23 mouse cellular contexts compared by ENCODE assay signal in genomic region chr16:46574221-46574620, GRCm38 (mm10).
DNase-seq lines count a peak whose midpoint lies in the region; ATAC-seq and TF ChIP-seq lines count a peak whose summit lies in the region.
"Had no signal": no experiment of that assay in that cellular context is flagged by ENCODE, and none has a peak within 500 bp of the region (broad histone marks: within the 10 kb centered on the region; RNA-seq: fewer than 3 reads in every experiment).

No protein-coding gene starts in this region.

- no peak overlapping the region for H3K4me2 ChIP-seq in forebrain, embryonic 14.5 days (ENCODE audit: low read length)
- H3K4me2 ChIP-seq in forebrain, embryonic 12.5 days, result no peak overlapping the region
- H3K4me2 ChIP-seq in hindbrain, postnatal 0 days (ENCODE audit: low read depth, low read length), result no peak overlapping the region
- no peak overlapping the region for H3K4me2 ChIP-seq in hindbrain, embryonic 16.5 days (ENCODE audit: low read length)
- H3K4me2 ChIP-seq in midbrain, embryonic 16.5 days (ENCODE audit: low read length), result no peak overlapping the region
- H3K4me2 ChIP-seq in midbrain, embryonic 13.5 days (replicated peaks), result no peak overlapping the region
- H3K4me2 ChIP-seq: embryonic facial prominence, embryonic 12.5 days; forebrain, embryonic 13.5 days; hindbrain, embryonic 12.5 days; intestine, embryonic 15.5 days had no signal

- WGBS in forebrain, embryonic 14.5 days, result 60% methylated on average over 6 of the region's 6 CpGs
- WGBS in forebrain, embryonic 12.5 days, result 64% methylated on average over 6 of the region's 6 CpGs
- WGBS in hindbrain, postnatal 0 days, result 44% methylated on average over 6 of the region's 6 CpGs
- WGBS in hindbrain, embryonic 16.5 days, result 50% methylated on average over 6 of the region's 6 CpGs
- 43% methylated on average over 6 of the region's 6 CpGs for WGBS in midbrain, embryonic 16.5 days
- WGBS in midbrain, embryonic 13.5 days, result 53% methylated on average over 6 of the region's 6 CpGs

- no peaks in the 10 kb centered on the region for H3K36me3 ChIP-seq in forebrain, embryonic 14.5 days (ENCODE audit: control insufficient read depth, insufficient read depth, low read length)
- no peaks in the 10 kb centered on the region for H3K36me3 ChIP-seq in forebrain, embryonic 12.5 days (replicated peaks)
- no peaks in the 10 kb centered on the region for H3K36me3 ChIP-seq in hindbrain, postnatal 0 days (ENCODE audit: insufficient read depth, low read length)
- no peaks in the 10 kb centered on the region for H3K36me3 ChIP-seq in hindbrain, embryonic 16.5 days (ENCODE audit: control insufficient read depth, insufficient read depth, low read length)
- no peaks in the 10 kb centered on the region for H3K36me3 ChIP-seq in midbrain, embryonic 16.5 days (ENCODE audit: control insufficient read depth, insufficient read depth, low read length)
- no peaks in the 10 kb centered on the region for H3K36me3 ChIP-seq in midbrain, embryonic 13.5 days
- H3K36me3 ChIP-seq: embryonic facial prominence, embryonic 12.5 days; G1E; hindbrain, embryonic 12.5 days; intestine, embryonic 15.5 days had no signal

- H3K9ac ChIP-seq in forebrain, embryonic 14.5 days (ENCODE audit: low read length), result no peak overlapping the region
- no peak overlapping the region for H3K9ac ChIP-seq in forebrain, embryonic 12.5 days
- no peak overlapping the region for H3K9ac ChIP-seq in hindbrain, postnatal 0 days (replicated peaks; ENCODE audit: low read length)
- H3K9ac ChIP-seq in hindbrain, embryonic 16.5 days (ENCODE audit: low read depth, low read length), result no peak overlapping the region
- H3K9ac ChIP-seq in midbrain, embryonic 16.5 days (ENCODE audit: low read depth, low read length), result no peak overlapping the region
- H3K9ac ChIP-seq in midbrain, embryonic 13.5 days (replicated peaks), result no peak overlapping the region
- H3K9ac ChIP-seq: embryonic facial prominence, embryonic 12.5 days; forebrain, embryonic 13.5 days; hindbrain, embryonic 12.5 days; intestine, embryonic 15.5 days had no signal

- DNase-seq in forebrain, embryonic 14.5 days (ENCODE audit: low spot score), result peak; percentile 52
- DNase-seq in hindbrain, postnatal 0 days (ENCODE audit: low spot score), result peak; percentile 23
- no peak for DNase-seq in layer of hippocampus, postnatal 14 days (ENCODE audit: low spot score in 2 of 2)
- DNase-seq: adrenal gland, adult 8-10 months; adrenal gland, postnatal 36 days; B cell, adult 2 months; cerebellum, adult 11-12 months; cerebellum, adult 9-10 months; cerebellum, postnatal 25 days; gastrocnemius, postnatal 36 days; heart, adult 11 months; heart, postnatal 10 days; heart, postnatal 4 days had no signal

- no peak overlapping the region for H3K4me3 ChIP-seq in forebrain, embryonic 14.5 days (ENCODE audit: low read depth, low read length)
- H3K4me3 ChIP-seq in forebrain, embryonic 12.5 days (replicated peaks), result no peak overlapping the region
- H3K4me3 ChIP-seq in hindbrain, postnatal 0 days (ENCODE audit: low read length), result no peak overlapping the region
- H3K4me3 ChIP-seq in hindbrain, embryonic 16.5 days (ENCODE audit: low read length), result no peak overlapping the region
- no peak overlapping the region for H3K4me3 ChIP-seq in midbrain, embryonic 16.5 days (ENCODE audit: low read depth, low read length)
- H3K4me3 ChIP-seq in midbrain, embryonic 13.5 days (replicated peaks), result no peak overlapping the region
- H3K4me3 ChIP-seq: embryonic facial prominence, embryonic 12.5 days; forebrain, embryonic 13.5 days; hindbrain, embryonic 12.5 days; intestine, embryonic 15.5 days had no signal

- no peak for TF ChIP-seq CTCF in hindbrain, postnatal 0 days (IDR thresholded peaks at IDR 0.05; ENCODE audit: low read depth)

- no peaks in the 10 kb centered on the region for H3K4me1 ChIP-seq in forebrain, embryonic 14.5 days (ENCODE audit: control insufficient read depth, insufficient read depth, low read length)
- H3K4me1 ChIP-seq in forebrain, embryonic 12.5 days, result no peaks in the 10 kb centered on the region
- H3K4me1 ChIP-seq in hindbrain, postnatal 0 days (ENCODE audit: insufficient read depth, low read length), result no peaks in the 10 kb centered on the region
- H3K4me1 ChIP-seq in hindbrain, embryonic 16.5 days (ENCODE audit: control insufficient read depth, insufficient read depth, low read depth, low read length), result no peaks in the 10 kb centered on the region
- H3K4me1 ChIP-seq in midbrain, embryonic 16.5 days (ENCODE audit: control insufficient read depth, insufficient read depth, low read length), result no peaks in the 10 kb centered on the region
- peaks cover 5% of the 10 kb centered on the region; the same call in 1 of the 2 replicates for H3K4me1 ChIP-seq in midbrain, embryonic 13.5 days (replicated peaks)
- H3K4me1 ChIP-seq: embryonic facial prominence, embryonic 12.5 days; forebrain, embryonic 13.5 days; intestine, embryonic 15.5 days had no signal

- no peaks in the 10 kb centered on the region for H3K9me3 ChIP-seq in forebrain, embryonic 14.5 days (replicated peaks; ENCODE audit: control insufficient read depth, low read length)
- H3K9me3 ChIP-seq in forebrain, embryonic 12.5 days, result no peaks in the 10 kb centered on the region
- no peaks in the 10 kb centered on the region for H3K9me3 ChIP-seq in hindbrain, postnatal 0 days (ENCODE audit: low read length)
- H3K9me3 ChIP-seq in hindbrain, embryonic 16.5 days (ENCODE audit: control insufficient read depth, low read length), result no peaks in the 10 kb centered on the region
- H3K9me3 ChIP-seq in midbrain, embryonic 16.5 days (replicated peaks; ENCODE audit: control insufficient read depth, low read length, poor library complexity, severe bottlenecking), result no peaks in the 10 kb centered on the region
- H3K9me3 ChIP-seq in midbrain, embryonic 13.5 days, result no peaks in the 10 kb centered on the region
- H3K9me3 ChIP-seq: embryonic facial prominence, embryonic 12.5 days; forebrain, embryonic 13.5 days; G1E; hindbrain, embryonic 12.5 days; intestine, embryonic 15.5 days had no signal

- H3K27me3 ChIP-seq in forebrain, embryonic 14.5 days (replicated peaks; ENCODE audit: control insufficient read depth, insufficient read depth, low read length), result no peaks in the 10 kb centered on the region
- H3K27me3 ChIP-seq in forebrain, embryonic 12.5 days, result no peaks in the 10 kb centered on the region
- H3K27me3 ChIP-seq in hindbrain, postnatal 0 days (ENCODE audit: insufficient read depth, low read length), result no peaks in the 10 kb centered on the region
- H3K27me3 ChIP-seq in hindbrain, embryonic 16.5 days (replicated peaks; ENCODE audit: control insufficient read depth, insufficient read depth, low read length), result no peaks in the 10 kb centered on the region
- H3K27me3 ChIP-seq in midbrain, embryonic 16.5 days (ENCODE audit: control insufficient read depth, insufficient read depth, low read depth, low read length), result no peaks in the 10 kb centered on the region
- H3K27me3 ChIP-seq in midbrain, embryonic 13.5 days, result no peaks in the 10 kb centered on the region
- H3K27me3 ChIP-seq: embryonic facial prominence, embryonic 12.5 days; forebrain, embryonic 13.5 days; hindbrain, embryonic 12.5 days; intestine, embryonic 15.5 days had no signal

- no peak overlapping the region for H3K27ac ChIP-seq in forebrain, embryonic 14.5 days (ENCODE audit: low read depth, low read length)
- H3K27ac ChIP-seq in forebrain, embryonic 12.5 days, result no peak overlapping the region
- no peak overlapping the region for H3K27ac ChIP-seq in hindbrain, postnatal 0 days
- H3K27ac ChIP-seq in hindbrain, embryonic 16.5 days (ENCODE audit: low read depth, low read length), result no peak overlapping the region
- H3K27ac ChIP-seq in midbrain, embryonic 16.5 days (ENCODE audit: low read length), result no peak overlapping the region
- H3K27ac ChIP-seq in midbrain, embryonic 13.5 days, result no peak overlapping the region
- H3K27ac ChIP-seq: embryonic facial prominence, embryonic 12.5 days; forebrain, embryonic 13.5 days; hindbrain, embryonic 12.5 days; intestine, embryonic 15.5 days had no signal

- ATAC-seq in forebrain, embryonic 14.5 days, result 0 out of 2 replicates have a peak, but pooled peaks have one; percentile 46
- no peak for ATAC-seq in forebrain, embryonic 12.5 days (ENCODE audit: low FRiP score)
- no peak for ATAC-seq in hindbrain, postnatal 0 days
- no peak for ATAC-seq in hindbrain, embryonic 16.5 days
- peak; percentile 70 for ATAC-seq in midbrain, embryonic 16.5 days
- ATAC-seq in midbrain, embryonic 13.5 days, result no peak
- ATAC-seq: CD4-positive, CD25-positive, alpha-beta regulatory T cell, adult 4 months; forebrain, embryonic 13.5 days; intestine, embryonic 15.5 days had no signal

Comparison
In these comparisons a context has a peak if more than half of its experiments do, and no peak if none do; other contexts are left out.
1. ATAC-seq: peak in forebrain, embryonic 14.5 days (single experiment) and midbrain, embryonic 16.5 days (single experiment); none in forebrain, embryonic 12.5 days (single experiment), hindbrain, postnatal 0 days (single experiment), hindbrain, embryonic 16.5 days (single experiment) and midbrain, embryonic 13.5 days (single experiment).
2. DNase-seq: peak in forebrain, embryonic 14.5 days (single experiment) and hindbrain, postnatal 0 days (single experiment); none in layer of hippocampus, postnatal 14 days (0 of 2).